In the genomic region with DNA sequence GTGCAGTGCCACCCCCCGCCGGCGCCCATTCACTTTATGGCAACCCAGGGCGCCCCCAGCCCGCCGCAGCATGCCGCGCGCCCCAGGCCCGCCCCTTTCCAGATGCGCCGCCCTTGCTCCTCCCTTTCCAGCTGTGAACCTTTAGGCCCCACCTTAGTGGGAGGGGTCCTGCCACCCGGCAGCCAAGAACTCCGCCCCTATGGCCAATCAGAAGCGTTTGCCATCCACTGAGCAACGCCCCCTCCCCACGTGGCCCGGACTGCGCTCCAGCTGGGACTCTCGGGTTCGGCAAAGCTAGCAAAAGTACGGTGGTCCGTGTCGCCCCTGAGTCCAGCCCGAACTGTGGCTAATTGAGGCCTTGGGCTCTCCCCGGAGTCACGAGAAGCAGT, we compare ENCODE assay signal across 8 mouse cellular contexts. TPM values are rescaled to one million over a fixed set of nuclear protein-coding genes. Genes with fewer than 3 reads are reported as not detected.
DNase-seq lines count a peak whose midpoint lies in the region; ATAC-seq lines count a peak whose summit lies in the region.

No protein-coding gene starts in this region.

- no peak overlapping the region for H3K9ac ChIP-seq in forebrain, embryonic 11.5 days (ENCODE audit: low read length)

- ATAC-seq in forebrain, embryonic 11.5 days (replicated peaks; ENCODE audit: low FRiP score): peak; percentile 42

- intact Hi-C loops in heart, postnatal 10 days (cut with DNase I): no loop called here

- under 1% methylated on average over 26 of the region's 27 CpGs for WGBS in forebrain, embryonic 11.5 days

- peaks cover 13% of the 10 kb centered on the region for H3K4me1 ChIP-seq in forebrain, embryonic 11.5 days (replicated peaks; ENCODE audit: control insufficient read depth, insufficient read depth, low read length)

- H3K27ac ChIP-seq in forebrain, embryonic 11.5 days (ENCODE audit: low read depth, low read length): no peak overlapping the region

- H3K36me3 ChIP-seq in forebrain, embryonic 11.5 days (ENCODE audit: control insufficient read depth, insufficient read depth, low read length): no peaks in the 10 kb centered on the region

- peak overlapping the region; percentile 39 for H3K4me3 ChIP-seq in forebrain, embryonic 11.5 days (ENCODE audit: low read depth, low read length)

- H3K4me2 ChIP-seq in forebrain, embryonic 11.5 days (ENCODE audit: low read depth, low read length, severe bottlenecking): peak overlapping the region; percentile 83

- peak; percentile 86 for DNase-seq in CD4-positive helper T cell, adult 2 months (ENCODE audit: low read depth, low spot score)
- peak; percentile 94 for DNase-seq in adrenal gland, adult 2 months
- peak; percentile 90 for DNase-seq in forebrain, embryonic 11.5 days (ENCODE audit: low spot score)
- DNase-seq in heart, postnatal 10 days: peak; percentile 90 to 91
- peak; percentile 91 to 94 for DNase-seq in kidney, postnatal 4 days
- DNase-seq in lung, postnatal 14 days: peak; percentile 83
- peak; percentile 88 for DNase-seq in retina, postnatal 1 day
- DNase-seq in thymus, postnatal 36 days: peak; percentile 53 to 72

- no peaks in the 10 kb centered on the region for H3K9me3 ChIP-seq in forebrain, embryonic 11.5 days (ENCODE audit: control insufficient read depth, low read length)

- peaks cover 56% of the 10 kb centered on the region for H3K27me3 ChIP-seq in forebrain, embryonic 11.5 days (ENCODE audit: control insufficient read depth, insufficient read depth, low read length)

RNA-seq across cellular contexts. Expression of a gene that starts 0.2 kb away (rescaled TPM):
- not detected for total RNA-seq in adrenal gland, adult 2 months (2021)
- 0.21 TPM in 1 of 2 replicates, not detected in the other for polyA plus RNA-seq in adrenal gland, adult 2 months (2012; rRNA removed)
- not detected in 2 replicates for polyA plus RNA-seq in forebrain, embryonic 11.5 days (2014; fragmentation: Nextera tagmentation; extraction: Ambion mirVana)
- under 1 TPM in 1 of 2 experiments, not detected in 1; 0.36 TPM for total RNA-seq in heart, postnatal 10 days (2021)

RNA-seq across cellular contexts. Expression of a gene that starts 3.9 kb away (rescaled TPM):
- total RNA-seq in adrenal gland, adult 2 months (2021): 10 to 100 TPM; 68.8 to 72.5 TPM
- polyA plus RNA-seq in adrenal gland, adult 2 months (2012; rRNA removed): 158 and 177 TPM in 2 replicates
- polyA plus RNA-seq in forebrain, embryonic 11.5 days (2014; fragmentation: Nextera tagmentation; extraction: Ambion mirVana): 49.0 and 51.4 TPM in 2 replicates
- total RNA-seq in heart, postnatal 10 days (2021): 10 to 100 TPM; 50.2 to 50.5 TPM

RNA-seq across cellular contexts. Expression of a gene that starts 16.7 kb away (rescaled TPM):
- total RNA-seq in adrenal gland, adult 2 months (2021): 10 to 100 TPM; 54.7 to 59.4 TPM
- polyA plus RNA-seq in adrenal gland, adult 2 months (2012; rRNA removed): 2.6 and 4.8 TPM in 2 replicates
- polyA plus RNA-seq in forebrain, embryonic 11.5 days (2014; fragmentation: Nextera tagmentation; extraction: Ambion mirVana): 0.13 and 0.23 TPM in 2 replicates
- 1 to 10 TPM in 1 of 2 experiments, under 1 TPM in 1; 0.25 to 2.5 TPM for total RNA-seq in heart, postnatal 10 days (2021)

Comparison
In these comparisons a context has a peak if more than half of its experiments do, and no peak if none do; other contexts are left out.
1. RNA of a gene that starts 16.7 kb away (total RNA-seq): 54.7 to 59.4 TPM in adrenal gland, adult 2 months; 0.25 to 2.5 TPM in heart, postnatal 10 days; every median in the first group is over 10 times any median in the second.
2. Peak in every context shown above with its lines, with median percentiles within 50 percentile points of each other: DNase-seq.